Mouse (Mus musculus): Measurements from ENCODE around the gene Rin1. TPM values are rescaled to one million over a fixed set of nuclear protein-coding genes. Genes with fewer than 3 reads are reported as not detected.

Rin1 gene
- polyA plus RNA-seq, 1 experiment, result not detected

GRCm38 (mm10) chr19:5053909-5054308, 3.6 kb downstream of the Rin1 start:
- Histone ChIP-seq H3K27ac (replicated peaks; ENCODE audit: low read depth, low read length) (no peak overlapping the region), H3K4me1 (ENCODE audit: control insufficient read depth, insufficient read depth, insufficient read length, low read length) (no peaks in the 10 kb centered on the region; the same call in 1 of the 2 replicates), H3K4me3 (ENCODE audit: insufficient read depth, low read depth, low read length) (no peak overlapping the region)

- Histone ChIP-seq H3K4me1 (ENCODE audit: control insufficient read depth, insufficient read depth, insufficient read length, low read length) (no peaks in the 10 kb centered on the region), H3K4me3 (ENCODE audit: insufficient read depth, low read depth, low read length) (no peak overlapping the region), H3K27ac (replicated peaks; ENCODE audit: low read depth, low read length) (no peak overlapping the region)
Measured at GRCm38 (mm10) chr19:5056251-5056650, 6.0 kb downstream of the Rin1 start.

- no peak overlapping the region for H3K4me3 ChIP-seq (ENCODE audit: insufficient read depth, low read depth, low read length)
- H3K27ac ChIP-seq (replicated peaks; ENCODE audit: low read depth, low read length), result 0 out of 2 replicates have a peak overlapping the region, but pooled peaks have one; percentile 2
- H3K4me1 ChIP-seq (ENCODE audit: control insufficient read depth, insufficient read depth, insufficient read length, low read length), result no peaks in the 10 kb centered on the region
Measured at GRCm38 (mm10) chr19:5057876-5058775, 7.8 kb downstream of the Rin1 start.

- Histone ChIP-seq H3K27ac (replicated peaks; ENCODE audit: low read depth, low read length) (0 out of 2 replicates have a peak overlapping the region, but pooled peaks have one; percentile 2), H3K4me1 (ENCODE audit: control insufficient read depth, insufficient read depth, insufficient read length, low read length) (no peaks in the 10 kb centered on the region)
Measured at GRCm38 (mm10) chr19:5058801-5059771, 8.8 kb downstream of the Rin1 start.

GRCm38 (mm10) chr19:5060365-5061330, 10.4 kb downstream of the Rin1 start:
- no peak overlapping the region for H3K27ac ChIP-seq (replicated peaks; ENCODE audit: low read depth, low read length)
- H3K4me3 ChIP-seq (ENCODE audit: insufficient read depth, low read depth, low read length), result no peak overlapping the region
- no peaks in the 10 kb centered on the region for H3K4me1 ChIP-seq (ENCODE audit: control insufficient read depth, insufficient read depth, insufficient read length, low read length)

More at GRCm38 (mm10) chr19:5058801-5059771, 8.8 kb downstream of the Rin1 start:
- H3K4me3 ChIP-seq (ENCODE audit: insufficient read depth, low read depth, low read length), result no peak overlapping the region

- H3K27ac ChIP-seq (replicated peaks; ENCODE audit: low read depth, low read length), result no peak overlapping the region; the same call in 1 of the 2 replicates
- H3K4me1 ChIP-seq (ENCODE audit: control insufficient read depth, insufficient read depth, insufficient read length, low read length), result peaks cover 2% of the 10 kb centered on the region
- H3K4me3 ChIP-seq (ENCODE audit: insufficient read depth, low read depth, low read length), result no peak overlapping the region
Measured at GRCm38 (mm10) chr19:5062041-5062440, 11.8 kb downstream of the Rin1 start.

GRCm38 (mm10) chr19:5062446-5062845, 12.2 kb downstream of the Rin1 start:
- no peak overlapping the region for H3K4me3 ChIP-seq (ENCODE audit: insufficient read depth, low read depth, low read length)
- no peak overlapping the region; the same call in 1 of the 2 replicates for H3K27ac ChIP-seq (replicated peaks; ENCODE audit: low read depth, low read length)
- H3K4me1 ChIP-seq (ENCODE audit: control insufficient read depth, insufficient read depth, insufficient read length, low read length), result peaks cover 6% of the 10 kb centered on the region

- Histone ChIP-seq H3K4me3 (ENCODE audit: insufficient read depth, low read depth, low read length) (no peak overlapping the region), H3K4me1 (ENCODE audit: control insufficient read depth, insufficient read depth, insufficient read length, low read length) (peaks cover 6% of the 10 kb centered on the region), H3K27ac (replicated peaks; ENCODE audit: low read depth, low read length) (no peak overlapping the region)
Measured at GRCm38 (mm10) chr19:5065104-5065503, 14.8 kb downstream of the Rin1 start.

- H3K4me3 ChIP-seq (ENCODE audit: insufficient read depth, low read depth, low read length), result no peak overlapping the region
- peaks cover 6% of the 10 kb centered on the region for H3K4me1 ChIP-seq (ENCODE audit: control insufficient read depth, insufficient read depth, insufficient read length, low read length)
- H3K27ac ChIP-seq (replicated peaks; ENCODE audit: low read depth, low read length), result peak overlapping the region; percentile 58
Measured at GRCm38 (mm10) chr19:5067040-5067799, 16.9 kb downstream of the Rin1 start.

GRCm38 (mm10) chr19:5067867-5068569, 17.7 kb downstream of the Rin1 start, which contains the start of gene Cd248:
Cd248 (plus strand) TSS chr19:5068078.
- peaks cover 8% of the 10 kb centered on the region for H3K4me1 ChIP-seq (ENCODE audit: control insufficient read depth, insufficient read depth, insufficient read length, low read length)
- peak within 1 kb of the TSS; percentile 58 for H3K27ac ChIP-seq (replicated peaks; ENCODE audit: low read depth, low read length)
- peak within 1 kb of the TSS; percentile 56 for H3K4me3 ChIP-seq (ENCODE audit: insufficient read depth, low read depth, low read length)

- H3K4me3 ChIP-seq (ENCODE audit: insufficient read depth, low read depth, low read length), result peak overlapping the region; percentile 56
- H3K27ac ChIP-seq (replicated peaks; ENCODE audit: low read depth, low read length), result no peak overlapping the region
- H3K4me1 ChIP-seq (ENCODE audit: control insufficient read depth, insufficient read depth, insufficient read length, low read length), result peaks cover 8% of the 10 kb centered on the region
Measured at GRCm38 (mm10) chr19:5068570-5069234, 18.4 kb downstream of the Rin1 start.

GRCm38 (mm10) chr19:5069486-5069885, 19.2 kb downstream of the Rin1 start:
- H3K4me1 ChIP-seq (ENCODE audit: control insufficient read depth, insufficient read depth, insufficient read length, low read length), result peaks cover 8% of the 10 kb centered on the region
- no peak overlapping the region for H3K27ac ChIP-seq (replicated peaks; ENCODE audit: low read depth, low read length)
- peak overlapping the region; percentile 28; the same call in 1 of the 2 replicates for H3K4me3 ChIP-seq (ENCODE audit: insufficient read depth, low read depth, low read length)

Data from brown adipose tissue, adult 24 weeks (tissue).